6 mouse cellular contexts compared by ENCODE assay signal in genomic region chrX:42026981-42027380, GRCm38 (mm10). TPM values are rescaled to one million over a fixed set of nuclear protein-coding genes. Genes with fewer than 3 reads are reported as not detected.
DNase-seq lines count a peak whose midpoint lies in the region; ATAC-seq lines count a peak whose summit lies in the region.
"Not testable (repeated sequence)": the region's sequence is repeated elsewhere in the genome, so short reads cannot be mapped to it uniquely, and the experiment has no call there.

No protein-coding gene starts in this region.

- H3K36me3 ChIP-seq in heart, embryonic 12.5 days; heart, embryonic 15.5 days; lung, embryonic 16.5 days (ENCODE audit: control insufficient read depth, insufficient read depth, low read length); stomach, embryonic 16.5 days (ENCODE audit: control insufficient read depth, insufficient read depth, low read length): not testable (repeated sequence)

- not testable (repeated sequence) for H3K9ac ChIP-seq in heart, embryonic 12.5 days; heart, embryonic 15.5 days; lung, embryonic 16.5 days (ENCODE audit: low read length); stomach, embryonic 16.5 days (ENCODE audit: low read length)

- 41% methylated on average over 2 of the region's 2 CpGs for WGBS in heart, embryonic 12.5 days
- WGBS in heart, embryonic 15.5 days, result 38% methylated on average over 2 of the region's 2 CpGs
- WGBS in lung, embryonic 16.5 days, result 48% methylated on average over 2 of the region's 2 CpGs
- 75% methylated on average over 2 of the region's 2 CpGs for WGBS in stomach, embryonic 16.5 days

- peak; percentile 76 for ATAC-seq in erythroblast, adult 5-6 weeks (replicated peaks; ENCODE audit: low FRiP score, poor library complexity, severe bottlenecking)
- ATAC-seq in heart, embryonic 12.5 days (ENCODE audit: insufficient number of reproducible peaks, low FRiP score), result peak; percentile 18; the same call in 1 of the 2 replicates
- peak; percentile 83 for ATAC-seq in heart, embryonic 15.5 days (replicated peaks; ENCODE audit: insufficient number of reproducible peaks, insufficient read depth, low FRiP score, low read depth)
- peak; percentile 49 for ATAC-seq in lung, embryonic 16.5 days (ENCODE audit: low read depth)
- ATAC-seq in stomach, embryonic 16.5 days (ENCODE audit: insufficient read depth, low FRiP score), result 0 out of 2 replicates have a peak, but pooled peaks have one; percentile 13

- not testable (repeated sequence) for H3K4me2 ChIP-seq in heart, embryonic 12.5 days; heart, embryonic 15.5 days; lung, embryonic 16.5 days (ENCODE audit: low read depth, low read length); stomach, embryonic 16.5 days (ENCODE audit: low read depth, low read length)

- not testable (repeated sequence) for H3K4me3 ChIP-seq in heart, embryonic 12.5 days; heart, embryonic 15.5 days; lung, embryonic 16.5 days (ENCODE audit: low read length); stomach, embryonic 16.5 days (replicated peaks; ENCODE audit: low read length)

- H3K27ac ChIP-seq in heart, embryonic 12.5 days (ENCODE audit: poor library complexity, severe bottlenecking), result peak overlapping the region; percentile 38; the same call in 1 of the 2 replicates
- H3K27ac ChIP-seq in heart, embryonic 15.5 days, result peak overlapping the region; percentile 58
- not testable (repeated sequence) for H3K27ac ChIP-seq in lung, embryonic 16.5 days (ENCODE audit: low read length); stomach, embryonic 16.5 days (ENCODE audit: low read length)

- peak; percentile 15 for DNase-seq in heart, postnatal 4 days

- not testable (repeated sequence) for H3K9me3 ChIP-seq in heart, embryonic 12.5 days (replicated peaks); heart, embryonic 15.5 days (replicated peaks); lung, embryonic 16.5 days (ENCODE audit: control insufficient read depth, low read length); stomach, embryonic 16.5 days (replicated peaks; ENCODE audit: control insufficient read depth, low read length)

- H3K4me1 ChIP-seq in heart, embryonic 12.5 days (replicated peaks); heart, embryonic 15.5 days (replicated peaks); lung, embryonic 16.5 days (replicated peaks; ENCODE audit: control insufficient read depth, insufficient read depth, low read length); stomach, embryonic 16.5 days (ENCODE audit: control insufficient read depth, insufficient read depth, low read length): not testable (repeated sequence)

- not testable (repeated sequence) for H3K27me3 ChIP-seq in heart, embryonic 12.5 days (replicated peaks); heart, embryonic 15.5 days; lung, embryonic 16.5 days (ENCODE audit: control insufficient read depth, insufficient read depth, low read depth, low read length); stomach, embryonic 16.5 days (ENCODE audit: control insufficient read depth, insufficient read depth, low read length)

RNA-seq across cellular contexts. Expression of gene Xiap, which starts 32.5 kb away (rescaled TPM):
- 24.2 and 26.3 TPM in 2 replicates for total RNA-seq in erythroblast, adult 5-6 weeks (2015; ENCODE audit: low replicate concordance)
- total RNA-seq in erythroblast, adult 5-6 weeks (2017; ENCODE audit: low replicate concordance), result 23.9 and 33.6 TPM in 2 replicates
- 11.5 and 12.1 TPM in 2 replicates for polyA plus RNA-seq in heart, embryonic 12.5 days (2016; fragmentation: Nextera tagmentation; extraction: Ambion mirVana)
- polyA plus RNA-seq in heart, embryonic 15.5 days (2015; fragmentation: Nextera tagmentation; extraction: Ambion mirVana), result 9.4 and 10.3 TPM in 2 replicates
- 10 to 100 TPM; 46.6 to 51.1 TPM for total RNA-seq in heart, postnatal 4 days (2021)
- 18.5 and 20.1 TPM in 2 replicates for polyA plus RNA-seq in lung, embryonic 16.5 days (2015; fragmentation: Nextera tagmentation; extraction: Ambion mirVana)
- 12.2 and 12.3 TPM in 2 replicates for polyA plus RNA-seq in stomach, embryonic 16.5 days (2015; fragmentation: Nextera tagmentation; extraction: Ambion mirVana)

Comparison
In these comparisons a context has a peak if more than half of its experiments do, and no peak if none do; other contexts are left out.
1. ATAC-seq: peak in every context shown above with its lines; median percentile 83 in heart, embryonic 15.5 days; 76 in erythroblast, adult 5-6 weeks; 49 in lung, embryonic 16.5 days; 18 in heart, embryonic 12.5 days; 13 in stomach, embryonic 16.5 days.